Mouse (Mus musculus): Measurements from ENCODE around the gene Nle1.

Nle1 gene

GRCm38 (mm10) chr11:82914711-82915352 lies 6.6 kb upstream of the Nle1 start:
- peak; percentile 93 for DNase-seq (ENCODE audit: low spot score)

- DNase-seq (ENCODE audit: low spot score), result no peak
These were observed 2.6 kb upstream of the Nle1 start for GRCm38 (mm10) chr11:82910679-82911389.

- no peak for DNase-seq (ENCODE audit: low spot score)
These were observed 2.0 kb upstream of the Nle1 start, which contains the start of gene Unc45b for GRCm38 (mm10) chr11:82910250-82910649. TSS of gene Unc45b (plus strand) at chr11:82910550.

- no peak for DNase-seq (ENCODE audit: low spot score)
These were observed 388 bp upstream of the Nle1 start for GRCm38 (mm10) chr11:82908608-82908989.

GRCm38 (mm10) chr11:82905816-82906215 lies 2.4 kb downstream of the Nle1 start:
- no peak for DNase-seq (ENCODE audit: low spot score)

- no peak for DNase-seq (ENCODE audit: low spot score)
These were observed 3.3 kb downstream of the Nle1 start for GRCm38 (mm10) chr11:82904952-82905351.

GRCm38 (mm10) chr11:82901606-82902310 lies 6.5 kb downstream of the Nle1 start:
- DNase-seq (ENCODE audit: low spot score), result no peak

GRCm38 (mm10) chr11:82899720-82900119 lies 8.5 kb downstream of the Nle1 start:
- DNase-seq (ENCODE audit: low spot score), result no peak

GRCm38 (mm10) chr11:82897478-82897877 lies 10.7 kb downstream of the Nle1 start:
- no peak for DNase-seq (ENCODE audit: low spot score)

- DNase-seq (ENCODE audit: low spot score), result no peak
These were observed 16.3 kb downstream of the Nle1 start, which contains the start of gene Fndc8 for GRCm38 (mm10) chr11:82891936-82892335. TSS of gene Fndc8 (plus strand) at chr11:82892124.

- peak; percentile 94 for DNase-seq (ENCODE audit: low spot score)
These were observed 17.9 kb downstream of the Nle1 start, which contains the start of gene Rad51d for GRCm38 (mm10) chr11:82890342-82890762. TSS of gene Rad51d (minus strand) at chr11:82890614.

GRCm38 (mm10) chr11:82889524-82890341 lies 18.5 kb downstream of the Nle1 start:
- DNase-seq (ENCODE audit: low spot score), result peak; percentile 21

GRCm38 (mm10) chr11:82888491-82888946 lies 19.7 kb downstream of the Nle1 start:
- DNase-seq (ENCODE audit: low spot score), result no peak

GRCm38 (mm10) chr11:82886559-82886958 lies 21.7 kb downstream of the Nle1 start:
- no peak for DNase-seq (ENCODE audit: low spot score)

GRCm38 (mm10) chr11:82883180-82883579 lies 25.0 kb downstream of the Nle1 start:
- no peak for DNase-seq (ENCODE audit: low spot score)

GRCm38 (mm10) chr11:82877726-82878344 lies 30.4 kb downstream of the Nle1 start:
- no peak for DNase-seq (ENCODE audit: low spot score)

GRCm38 (mm10) chr11:82875631-82876030 lies 32.6 kb downstream of the Nle1 start:
- DNase-seq (ENCODE audit: low spot score), result no peak

GRCm38 (mm10) chr11:82874924-82875323 lies 33.3 kb downstream of the Nle1 start:
- no peak for DNase-seq (ENCODE audit: low spot score)

- peak; percentile 94 for DNase-seq (ENCODE audit: low spot score)
These were observed 37.2 kb downstream of the Nle1 start, which contains the start of gene Rffl for GRCm38 (mm10) chr11:82871031-82871446. TSS of gene Rffl (minus strand) at chr11:82871210.

- peak; percentile 58 for DNase-seq (ENCODE audit: low spot score)
These were observed 37.8 kb downstream of the Nle1 start for GRCm38 (mm10) chr11:82870173-82871030.

All from embryo, embryonic 10 days (tissue).